Mouse (Mus musculus) lung, postnatal 25 days (tissue): ENCODE measurements around the gene Pitx1.

ENCODE experiments used
- DNase-seq: peaks from one replicate; pipeline ENCODE4 v3.0.0; 2022; ENCODE audit warnings: low spot score

Gene Pitx1

GRCm38 (mm10) chr13:55830833-55831721, 4.9 kb downstream of the Pitx1 start:
- no peak for DNase-seq

- no peak for DNase-seq
Measured at GRCm38 (mm10) chr13:55830081-55830832, 5.7 kb downstream of the Pitx1 start.

GRCm38 (mm10) chr13:55829018-55829655, 6.9 kb downstream of the Pitx1 start:
- no peak for DNase-seq

GRCm38 (mm10) chr13:55828141-55829017, 7.6 kb downstream of the Pitx1 start:
- no peak for DNase-seq

- no peak for DNase-seq
Measured at GRCm38 (mm10) chr13:55827679-55828140, 8.3 kb downstream of the Pitx1 start.

- DNase-seq, result no peak
Measured at GRCm38 (mm10) chr13:55826796-55827678, 9.0 kb downstream of the Pitx1 start.

GRCm38 (mm10) chr13:55826008-55826671, 9.9 kb downstream of the Pitx1 start:
- DNase-seq, result no peak

GRCm38 (mm10) chr13:55825245-55825681, 10.7 kb downstream of the Pitx1 start:
- DNase-seq, result no peak

GRCm38 (mm10) chr13:55824151-55824945, 11.6 kb downstream of the Pitx1 start:
- DNase-seq, result no peak

GRCm38 (mm10) chr13:55822499-55822898, 13.5 kb downstream of the Pitx1 start:
- DNase-seq, result no peak

- DNase-seq, result no peak
Measured at GRCm38 (mm10) chr13:55814834-55815233, 21.2 kb downstream of the Pitx1 start.

GRCm38 (mm10) chr13:55813490-55814016, 22.4 kb downstream of the Pitx1 start:
- DNase-seq, result no peak

GRCm38 (mm10) chr13:55810947-55811346, 25.0 kb downstream of the Pitx1 start:
- DNase-seq, result peak; percentile 26

- no peak for DNase-seq
Measured at GRCm38 (mm10) chr13:55809707-55810106, 26.3 kb downstream of the Pitx1 start.

- no peak for DNase-seq
Measured at GRCm38 (mm10) chr13:55809041-55809623, 26.9 kb downstream of the Pitx1 start.

GRCm38 (mm10) chr13:55803973-55804372, 32.0 kb downstream of the Pitx1 start:
- no peak for DNase-seq

- DNase-seq, result no peak
Measured at GRCm38 (mm10) chr13:55801246-55801645, 34.7 kb downstream of the Pitx1 start.

- DNase-seq, result peak; percentile 68
Measured at GRCm38 (mm10) chr13:55786120-55786519, 49.9 kb downstream of the Pitx1 start.
